Mouse (Mus musculus) bone marrow, adult 2 months (tissue): ENCODE data around the gene Olfr103.

Experiments
- CTCF ChIP-seq: fragments of 200-500 bp; IDR thresholded peaks from 2 replicates; pipeline ENCODE4 v1.5.1; 2011; ENCODE audit warnings: low read length, control low read depth; ENCODE audit not compliant: control insufficient read depth, insufficient read depth
- POLR2A ChIP-seq: fragments of 200-500 bp; IDR thresholded peaks from 2 replicates; pipeline ENCODE4 v1.6.1; 2011; ENCODE audit warnings: low read depth, mild to moderate bottlenecking, control low read depth, low read length, borderline replicate concordance; ENCODE audit not compliant: control insufficient read depth

- TF ChIP-seq POLR2A (no peak), CTCF (no peak)
Measured at GRCm38 (mm10) chr17:37304213-37304612, 35.3 kb downstream of the Olfr103 start, which contains the start of gene Olfr101.
